Mouse (Mus musculus) left cerebral cortex, postnatal 4 days (tissue): ENCODE data around the gene Scn4b. TPM values are rescaled to one million over a fixed set of nuclear protein-coding genes. Genes with fewer than 3 reads are reported as not detected.

Experiments used
- DNase-seq: peaks from one replicate; pipeline ENCODE4 v3.0.0-alpha.2; 2022
- intact Hi-C: fragments of 180-260 bp; cut with DNase I; formaldehyde crosslinking; loops from one replicate; pipeline ENCODE4 v1.15.1; 2025
- total RNA-seq, 2 experiments: library from RNA; stranded (reverse); gene quantifications; 2 replicates each; pipeline ENCODE4 v1.2.3; 2021

Scn4b gene
- total RNA-seq, 2 experiments from 2014 or later = 0.70 to 0.89 TPM

DNA sequence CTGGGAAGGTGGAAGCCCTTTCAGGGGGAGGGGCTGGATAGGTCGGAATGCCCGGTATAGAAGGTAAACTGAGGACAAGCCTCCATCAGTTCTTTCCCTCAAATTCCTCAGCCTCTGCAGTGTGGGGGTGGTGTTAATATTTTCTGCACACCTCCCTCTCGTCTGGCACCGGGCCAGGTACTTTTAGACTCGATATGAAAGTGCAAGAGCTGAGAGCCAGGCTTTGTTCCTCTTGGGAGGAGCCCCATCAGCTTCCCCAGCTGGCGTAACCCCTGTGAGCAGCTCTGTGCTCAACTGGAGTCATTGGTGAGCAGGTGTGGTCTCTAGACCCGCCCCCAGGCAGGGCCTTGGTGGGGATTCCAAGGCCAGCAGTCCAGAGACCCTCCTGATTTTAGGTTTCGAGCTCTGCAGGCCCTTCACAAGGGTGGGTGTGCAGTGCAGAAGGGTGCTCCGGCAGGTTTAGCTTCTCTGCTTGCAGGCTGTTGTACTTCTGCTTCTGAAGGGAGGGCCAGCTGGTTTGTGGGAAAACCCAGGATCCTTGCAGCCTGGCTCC is 15.9 kb upstream of the Scn4b start:
- intact Hi-C loops = no loop called here
- DNase-seq = peak; percentile 26

GRCm38 (mm10) chr9:45125211-45125610 is 13.0 kb upstream of the Scn4b start:
- intact Hi-C loops = no loop called here
- DNase-seq = no peak

- intact Hi-C loops = no loop called here
- no peak for DNase-seq
These were observed 11.3 kb upstream of the Scn4b start for GRCm38 (mm10) chr9:45126941-45127340.

DNA sequence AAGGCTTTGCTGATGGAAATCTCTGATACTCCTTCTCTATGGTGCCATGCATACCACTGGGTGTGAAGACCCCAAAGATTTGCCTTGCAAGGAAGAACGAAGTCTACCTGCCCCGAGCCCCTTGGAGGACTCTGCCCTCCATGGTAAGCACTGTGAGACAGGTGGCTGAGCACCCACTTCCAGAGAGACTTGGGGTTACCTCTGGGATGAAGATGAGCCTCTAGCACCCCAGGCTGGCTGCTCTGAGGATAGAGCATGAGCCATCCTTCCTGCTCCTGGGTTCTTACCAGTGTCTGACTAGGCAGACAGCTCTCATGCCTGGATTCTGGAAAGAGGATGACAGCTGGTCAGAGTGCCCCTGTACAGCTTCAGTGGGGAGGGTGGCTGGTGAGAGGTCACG is 8.1 kb upstream of the Scn4b start:
- no peak for DNase-seq
- intact Hi-C loops = no loop called here

DNA sequence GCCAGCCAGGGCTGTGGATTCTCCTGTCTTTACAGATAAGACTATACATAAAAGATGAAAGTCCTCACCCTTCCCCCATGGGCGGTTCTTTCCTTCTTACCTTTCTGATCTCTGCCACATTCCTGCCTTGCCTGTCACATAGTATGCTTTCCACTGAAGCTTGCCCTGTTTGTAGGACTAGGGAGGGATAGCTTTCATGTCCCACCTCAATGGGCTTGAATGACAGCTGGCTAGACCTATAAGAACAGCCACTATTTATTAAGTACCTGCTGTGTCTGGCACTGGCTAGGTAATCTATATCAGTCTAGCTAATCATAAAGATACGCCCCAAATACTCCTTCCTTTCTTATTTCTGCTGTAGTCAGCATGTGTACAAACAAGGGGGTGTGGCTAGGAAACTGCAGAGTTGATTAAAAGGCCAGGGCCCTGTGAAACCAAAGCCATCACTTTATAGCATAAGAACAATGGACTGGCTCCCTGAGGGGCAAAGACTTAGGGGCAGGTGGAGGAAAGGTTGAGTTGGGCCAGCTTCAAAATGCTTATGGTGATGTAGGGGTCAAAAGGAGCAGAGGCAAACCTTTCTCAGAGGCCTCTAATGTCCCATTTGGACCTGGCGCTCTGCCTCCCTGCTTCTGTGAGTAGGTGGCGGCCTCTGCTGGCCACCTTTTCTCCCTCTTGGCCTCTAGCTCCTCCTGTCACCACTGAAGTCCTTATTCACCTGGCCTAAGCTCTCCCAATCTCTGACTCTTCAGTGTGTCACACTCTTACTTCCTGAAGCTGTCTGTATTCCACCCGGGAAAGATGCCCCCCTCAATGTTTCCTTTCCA is 4.5 kb upstream of the Scn4b start:
- DNase-seq = peak; percentile 65
- intact Hi-C loops = no loop called here

DNA sequence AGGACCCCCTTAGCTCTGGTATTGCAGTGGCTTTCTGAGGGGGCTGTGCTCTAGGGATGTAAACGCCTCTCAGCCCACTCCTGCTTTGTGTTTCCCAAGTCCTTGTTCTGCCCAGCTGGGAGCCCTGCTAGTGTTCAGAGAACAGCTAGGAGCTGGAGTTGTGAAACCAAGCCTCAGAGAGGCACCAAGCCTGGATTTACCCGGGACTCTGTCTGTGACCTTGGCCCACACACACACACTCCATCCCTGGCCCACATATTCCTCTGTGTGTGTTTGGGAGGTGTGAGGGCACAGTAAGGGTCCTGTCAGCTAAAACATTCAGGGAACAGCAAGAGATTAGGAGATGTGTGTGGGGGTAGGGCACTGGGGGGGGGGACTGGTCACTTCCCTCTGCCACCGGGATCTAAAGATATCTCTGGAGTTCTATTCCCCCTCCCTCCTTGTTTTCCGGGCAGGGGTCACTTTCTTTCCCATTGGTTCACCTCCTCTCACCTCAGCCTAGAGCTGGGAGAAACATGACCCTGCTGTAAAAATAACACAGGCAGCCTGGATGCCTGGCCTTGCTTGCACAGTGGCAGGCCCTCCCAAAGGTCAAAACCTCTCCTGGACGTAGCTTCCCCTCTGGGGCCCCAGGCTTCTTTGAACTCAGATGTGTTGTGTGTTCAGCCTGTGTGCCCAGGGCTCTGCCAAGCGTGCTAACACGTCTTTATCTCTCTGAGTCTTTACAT is 1.6 kb upstream of the Scn4b start:
- DNase-seq = no peak
- intact Hi-C loops = no loop called here

GRCm38 (mm10) chr9:45139082-45139481 is 887 bp downstream of the Scn4b start:
- intact Hi-C loops = no loop called here

GRCm38 (mm10) chr9:45140945-45141344 is 2.8 kb downstream of the Scn4b start:
- no peak for DNase-seq
- intact Hi-C loops = loop anchor here (10.0 kb wide), 4 partner anchors 116 to 486 kb away; no protein-coding TSS in a partner anchor

More at GRCm38 (mm10) chr9:45139082-45139481, 887 bp downstream of the Scn4b start:
- no peak for DNase-seq

- DNase-seq = no peak
- intact Hi-C loops = loop anchor here (10.0 kb wide), 4 partner anchors 118 to 488 kb away; no protein-coding TSS in a partner anchor
These were observed 4.5 kb downstream of the Scn4b start for GRCm38 (mm10) chr9:45142686-45143085.

GRCm38 (mm10) chr9:45145533-45146266 is 7.5 kb downstream of the Scn4b start:
- peak; percentile 10 for DNase-seq
- intact Hi-C loops = loop anchor here (10.0 kb wide), 4 partner anchors 121 to 491 kb away; no protein-coding TSS in a partner anchor

- intact Hi-C loops = loop anchor here (10.0 kb wide), 4 partner anchors 121 to 491 kb away; no protein-coding TSS in a partner anchor
- peak; percentile 69 for DNase-seq
These were observed 8.0 kb downstream of the Scn4b start for GRCm38 (mm10) chr9:45146267-45146597.

DNA sequence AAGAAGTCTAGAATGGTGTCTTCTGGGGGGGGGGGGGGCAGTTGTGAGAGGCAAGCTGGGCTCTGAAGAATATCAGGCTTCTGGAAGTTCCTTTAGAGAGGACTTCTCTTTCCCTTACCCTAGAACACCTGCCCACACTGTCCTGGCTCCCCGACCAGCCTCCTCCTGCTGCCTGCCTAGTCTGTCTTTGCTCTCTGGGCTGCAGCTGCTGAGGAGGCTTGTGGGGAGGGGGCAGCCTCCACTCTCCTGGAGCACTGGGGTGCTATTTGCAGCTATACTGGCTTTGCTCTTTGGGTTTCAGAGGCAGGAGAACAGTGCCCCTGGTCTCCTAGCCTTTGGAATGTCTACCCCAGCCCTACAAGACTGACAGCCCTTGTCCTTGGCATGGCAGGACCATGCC is 12.7 kb downstream of the Scn4b start:
- intact Hi-C loops = no loop called here
- DNase-seq = no peak

DNA sequence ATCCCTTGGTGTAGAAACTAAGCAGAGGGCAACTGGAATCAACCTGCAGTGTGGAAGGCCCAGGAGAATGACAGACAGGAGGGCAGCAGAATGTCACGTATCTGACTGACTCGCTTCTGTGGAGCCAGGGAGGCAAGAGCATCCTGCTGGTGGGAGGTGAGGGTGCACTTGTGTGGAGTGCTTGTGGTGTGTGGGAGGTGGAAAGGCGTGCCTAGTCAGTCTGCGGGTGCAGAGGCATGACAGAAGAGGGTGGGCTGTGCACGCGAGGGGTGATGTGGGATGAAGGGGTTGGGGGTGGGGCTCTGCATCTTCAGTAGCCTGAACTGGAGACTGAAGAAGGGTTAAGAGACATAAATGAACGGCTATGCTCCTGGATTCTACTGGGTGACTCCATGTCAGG is 15.2 kb downstream of the Scn4b start:
- intact Hi-C loops = no loop called here
- DNase-seq = no peak

GRCm38 (mm10) chr9:45167903-45168302 is 29.7 kb downstream of the Scn4b start:
- intact Hi-C loops = no loop called here
- DNase-seq = no peak

- intact Hi-C loops = no loop called here
- no peak for DNase-seq
These were observed 32.0 kb downstream of the Scn4b start for GRCm38 (mm10) chr9:45170150-45170549.

GRCm38 (mm10) chr9:45171073-45171610 is 32.9 kb downstream of the Scn4b start:
- DNase-seq = no peak
- intact Hi-C loops = no loop called here

DNA sequence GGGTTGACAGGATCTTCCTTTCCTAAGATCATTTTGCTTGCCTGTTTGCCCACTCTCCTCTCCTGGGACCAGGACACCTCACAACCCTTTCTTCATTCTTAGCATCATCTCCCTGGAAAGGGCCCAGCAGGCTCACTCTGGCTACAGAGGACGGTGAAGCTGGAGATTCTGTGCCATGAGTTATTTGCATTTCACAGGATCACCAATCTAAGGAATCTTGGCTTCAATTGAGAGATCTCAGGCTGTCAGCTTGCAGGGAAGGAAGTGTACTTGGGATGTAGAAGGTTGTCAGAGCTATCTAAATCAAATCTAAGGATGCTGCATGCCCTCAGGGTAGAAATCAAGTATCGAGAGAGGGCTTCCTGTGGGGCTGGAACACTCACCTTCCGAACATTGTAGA is 35.3 kb downstream of the Scn4b start:
- intact Hi-C loops = no loop called here
- DNase-seq = no peak

- intact Hi-C loops = no loop called here
- DNase-seq = no peak
These were observed 41.1 kb downstream of the Scn4b start for GRCm38 (mm10) chr9:45179282-45179681.

DNA sequence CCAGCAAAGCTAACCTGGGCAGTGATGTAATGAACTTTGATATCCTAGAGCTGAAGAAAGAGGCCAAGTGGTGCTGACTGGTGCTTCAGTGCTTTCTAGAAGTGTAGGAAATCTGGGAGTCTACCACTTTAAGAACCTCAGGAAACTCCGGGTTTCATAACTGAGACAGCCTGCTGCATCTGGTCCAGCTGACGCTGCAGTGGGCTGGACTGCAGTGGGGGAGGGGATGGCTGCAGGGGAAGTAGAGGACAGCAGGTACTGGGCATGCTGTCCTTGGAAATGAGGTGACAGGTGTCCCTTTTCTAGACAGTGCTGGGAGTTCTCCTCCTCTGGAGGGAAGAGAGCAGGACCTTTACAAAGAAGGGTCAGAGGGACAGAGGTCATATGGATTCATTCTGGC is 43.6 kb downstream of the Scn4b start, which contains the start of gene BC049352:
Gene BC049352 (plus strand): TSS at position 238 of the 400 bp plus-strand sequence.
- intact Hi-C loops = no loop called here
- DNase-seq = no peak

DNA sequence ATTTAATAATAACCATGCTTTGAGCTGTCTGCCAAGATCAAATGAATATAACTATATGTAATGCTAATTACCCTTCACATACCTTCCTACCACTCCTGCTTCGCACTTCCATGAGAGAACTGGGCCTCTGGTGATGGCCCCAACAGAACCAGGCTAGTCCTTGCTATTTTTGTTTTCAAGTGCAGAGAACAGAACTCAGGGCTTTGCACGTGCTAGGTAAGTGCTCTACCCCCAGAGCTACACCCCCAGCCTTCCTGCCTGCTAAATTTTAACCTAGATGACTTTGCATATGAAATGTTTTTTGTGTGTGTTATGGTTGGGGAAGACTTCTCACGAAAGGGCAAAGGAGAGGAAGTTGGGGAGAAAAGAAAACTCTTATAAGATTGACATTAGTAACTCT is 44.3 kb downstream of the Scn4b start:
- intact Hi-C loops = no loop called here
- no peak for DNase-seq
